Mouse (Mus musculus): ENCODE measurements around the gene Vax2.

GRCm38 (mm10) chr6:83742761-83743160 lies 31.7 kb downstream of the Vax2 start, which contains the start of gene Atp6v1b1:
- no peak for TF ChIP-seq CTCF (IDR thresholded peaks at IDR 0.05; ENCODE audit: low read depth)
- no peak for TF ChIP-seq EP300 (optimal IDR thresholded peaks at IDR 0.05)
